Mouse (Mus musculus): ENCODE data around the gene Ccr4. TPM values are rescaled to one million over a fixed set of nuclear protein-coding genes. Genes with fewer than 3 reads are reported as not detected.
A peak's percentile ranks its signal among the peaks of the same experiment; 100 is the strongest.
"Not testable (repeated sequence)": the region's sequence is repeated elsewhere in the genome, so short reads cannot be mapped to it uniquely, and the experiment has no call there.

Ccr4 gene
- total RNA-seq, 2 experiments from 2014 or later, result not detected

DNA sequence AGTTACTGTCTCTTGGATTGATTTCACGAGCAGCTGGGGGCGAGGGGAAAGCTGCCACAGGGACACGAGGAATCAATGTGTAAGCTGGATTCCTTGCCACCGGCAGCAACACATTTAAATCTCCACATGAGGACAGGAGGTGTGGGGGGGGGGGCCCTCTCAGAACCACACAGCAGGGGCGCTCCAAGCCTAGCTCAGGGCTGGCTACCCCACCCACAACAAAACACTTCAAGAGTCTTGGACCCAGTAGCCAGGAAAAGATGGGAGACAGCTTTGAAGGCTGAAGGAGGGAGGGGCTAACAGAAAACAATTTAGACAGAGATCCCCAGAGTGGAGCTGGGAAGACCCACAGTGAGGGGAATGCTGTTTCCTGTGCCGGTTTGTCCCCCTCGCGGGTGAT lies 21.2 kb upstream of the Ccr4 start:
- intact Hi-C loops (cut with DNase I), result no loop called here
- DNase-seq (ENCODE audit: low spot score in 2 of 2), result no peak

- intact Hi-C loops (cut with DNase I), result no loop called here
- DNase-seq (ENCODE audit: low spot score in 2 of 2), result no peak
These were observed 20.4 kb upstream of the Ccr4 start for GRCm38 (mm10) chr9:114525073-114525633.

DNA sequence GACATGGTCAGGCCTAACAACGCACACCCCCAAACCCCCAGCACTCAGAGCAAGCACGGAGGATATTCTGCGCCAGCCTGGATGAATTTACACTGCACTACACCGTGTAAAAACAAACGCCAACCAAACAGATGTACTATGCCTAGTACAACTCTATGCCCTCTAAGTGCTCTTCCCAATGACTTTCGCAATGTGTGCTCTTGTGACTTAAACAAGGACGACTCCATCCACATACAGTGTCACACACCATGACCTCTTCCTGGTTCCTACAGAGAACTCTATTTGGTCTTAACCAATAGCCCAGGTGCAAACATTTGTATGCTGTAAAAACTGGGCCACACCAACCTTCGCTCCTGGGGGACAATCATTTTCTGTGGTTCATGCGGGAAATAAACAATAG lies 17.8 kb upstream of the Ccr4 start:
- DNase-seq (ENCODE audit: low spot score in 2 of 2), result no peak
- intact Hi-C loops (cut with DNase I), result no loop called here

DNA sequence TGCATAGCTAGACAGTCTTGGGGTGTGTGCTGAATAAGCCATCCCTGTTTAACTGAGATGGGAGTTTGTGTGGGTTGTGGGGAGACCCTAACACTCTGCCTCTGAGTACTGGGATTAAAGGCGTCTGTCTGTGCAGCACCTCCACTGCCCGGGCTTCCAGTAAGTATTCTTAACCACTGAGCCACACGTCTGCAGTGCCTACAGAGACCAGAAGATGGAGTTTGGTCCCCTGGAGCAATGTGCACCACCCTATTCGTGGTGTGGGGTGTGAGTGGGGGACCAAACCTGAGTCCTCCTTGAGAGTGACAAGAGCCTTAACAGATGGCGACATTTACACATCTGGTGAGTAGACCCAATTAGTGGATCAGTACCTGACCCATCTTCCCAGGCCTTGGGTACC lies 17.3 kb upstream of the Ccr4 start:
- DNase-seq (ENCODE audit: low spot score in 2 of 2), result no peak
- intact Hi-C loops (cut with DNase I), result no loop called here

DNA sequence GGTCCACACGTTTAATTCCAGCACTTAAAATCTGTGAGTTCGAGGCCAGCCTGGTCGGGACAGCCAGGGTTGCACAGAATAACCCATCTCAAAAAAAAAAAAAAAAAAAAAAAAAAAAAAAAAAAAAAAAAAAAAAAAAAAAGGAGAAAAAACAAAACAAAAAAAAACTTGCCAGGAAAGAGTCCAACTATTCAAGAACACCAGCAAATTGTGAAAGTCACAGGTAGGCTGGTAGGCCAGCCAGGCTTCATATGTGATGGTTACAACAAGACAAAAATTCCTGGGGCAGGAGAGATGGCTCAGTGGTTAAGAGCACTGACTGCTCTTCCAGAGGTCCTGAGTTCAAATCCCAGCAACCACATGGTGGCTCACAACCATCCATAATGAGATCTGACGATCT lies 15.8 kb upstream of the Ccr4 start:
- intact Hi-C loops (cut with DNase I); DNase-seq (ENCODE audit: low spot score in 2 of 2): not testable (repeated sequence)

DNA sequence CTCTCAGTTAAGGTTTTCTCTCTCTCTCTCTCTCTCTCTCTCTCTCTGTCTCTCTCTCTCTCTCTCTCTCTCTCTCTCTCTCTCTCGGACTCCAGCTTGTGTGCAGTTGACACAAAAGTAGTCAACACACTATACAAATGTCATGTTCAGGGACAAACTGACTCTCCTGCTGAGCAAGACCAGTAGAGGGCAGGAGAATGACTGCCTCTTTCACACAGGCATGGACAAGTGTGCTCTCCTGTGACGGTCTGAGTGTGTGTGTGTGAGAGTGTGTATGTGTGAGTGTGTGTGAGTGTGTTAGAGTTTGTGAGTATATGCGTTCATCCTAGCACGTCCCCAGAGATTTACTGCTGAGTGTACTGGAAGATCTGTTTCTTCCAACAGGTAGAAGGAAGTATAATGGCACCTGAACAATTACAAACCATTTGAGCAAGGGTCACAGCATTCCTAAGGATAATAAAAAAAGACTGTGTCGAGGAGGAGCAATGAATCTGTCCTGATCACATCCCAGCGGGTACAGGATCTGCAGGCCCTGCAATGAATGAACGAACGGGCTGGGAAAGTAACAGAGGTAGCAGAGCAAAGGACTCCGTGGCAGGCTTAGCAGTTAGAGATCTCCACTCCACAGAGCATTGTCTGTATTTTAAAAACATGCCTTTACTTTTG lies 14.2 kb upstream of the Ccr4 start:
- intact Hi-C loops (cut with DNase I), result loop anchor here (5.0 kb wide), 1 partner anchor 38 kb away; no protein-coding TSS in a partner anchor
- DNase-seq (ENCODE audit: low spot score in 2 of 2), result no peak

DNA sequence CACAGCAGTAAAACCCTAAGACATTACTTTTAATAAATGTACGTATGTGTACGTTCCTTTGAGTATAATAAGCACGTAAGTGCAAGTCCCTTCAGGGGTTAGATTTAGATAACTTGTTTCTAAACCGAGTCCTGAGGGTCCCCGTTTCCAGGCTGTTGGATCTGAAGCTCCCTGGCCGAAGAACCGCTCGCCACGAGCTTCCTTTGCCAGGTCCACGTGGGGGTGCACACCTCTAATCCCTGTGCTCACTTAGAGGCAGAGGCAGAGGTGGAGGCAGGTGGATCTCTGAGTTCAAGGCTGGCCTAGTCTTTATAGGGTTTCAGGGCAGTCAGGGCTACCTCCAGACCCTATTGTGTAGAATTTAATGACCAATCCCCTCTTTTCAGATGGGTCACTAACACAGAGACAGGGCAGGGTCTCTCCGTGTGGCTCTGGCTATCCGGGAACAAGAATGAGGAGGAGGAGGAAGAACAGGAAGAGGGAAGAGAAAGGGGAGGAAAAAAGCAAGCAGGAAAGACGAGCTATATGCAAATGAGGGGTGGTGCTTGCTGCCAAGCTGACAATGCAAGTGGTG lies 13.3 kb upstream of the Ccr4 start:
- intact Hi-C loops (cut with DNase I), result loop anchor here (5.0 kb wide), 1 partner anchor 39 kb away; no protein-coding TSS in a partner anchor
- no peak for DNase-seq (ENCODE audit: low spot score in 2 of 2)

DNA sequence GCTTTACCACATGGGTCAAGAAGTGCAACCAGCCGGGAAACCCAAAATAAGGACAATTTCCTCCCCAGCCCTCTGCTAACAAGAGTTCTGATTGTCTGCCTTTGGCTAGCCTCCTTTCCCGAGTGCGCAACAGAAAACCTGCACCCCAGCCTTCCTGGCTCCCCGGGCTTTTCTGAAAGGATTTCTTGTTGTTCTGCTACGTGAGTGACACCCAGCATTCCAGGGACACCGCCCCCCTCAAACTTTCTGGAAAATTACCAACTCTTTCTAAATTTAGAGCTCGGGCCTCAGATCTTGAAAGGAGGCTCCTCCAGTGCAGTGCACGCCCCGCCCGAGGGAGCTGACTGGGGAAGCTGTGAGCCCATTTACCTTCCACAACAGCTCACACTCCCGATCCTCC lies 10.6 kb upstream of the Ccr4 start, which contains the start of gene C130032M10Rik:
TSS of gene C130032M10Rik (plus strand) at position 334 of the 400 bp plus-strand sequence.
- intact Hi-C loops (cut with DNase I), result loop anchor here (5.0 kb wide), 1 partner anchor 42 kb away; no protein-coding TSS in a partner anchor
- peak in 1 of 2 experiments; percentile 13 for DNase-seq (ENCODE audit: low spot score in 2 of 2)

GRCm38 (mm10) chr9:114512831-114513230 lies 8.1 kb upstream of the Ccr4 start:
- DNase-seq (ENCODE audit: low spot score in 2 of 2), result no peak
- intact Hi-C loops (cut with DNase I), result no loop called here

GRCm38 (mm10) chr9:114509785-114510184 lies 5.1 kb upstream of the Ccr4 start:
- DNase-seq (ENCODE audit: low spot score in 2 of 2), result no peak
- intact Hi-C loops (cut with DNase I), result no loop called here

DNA sequence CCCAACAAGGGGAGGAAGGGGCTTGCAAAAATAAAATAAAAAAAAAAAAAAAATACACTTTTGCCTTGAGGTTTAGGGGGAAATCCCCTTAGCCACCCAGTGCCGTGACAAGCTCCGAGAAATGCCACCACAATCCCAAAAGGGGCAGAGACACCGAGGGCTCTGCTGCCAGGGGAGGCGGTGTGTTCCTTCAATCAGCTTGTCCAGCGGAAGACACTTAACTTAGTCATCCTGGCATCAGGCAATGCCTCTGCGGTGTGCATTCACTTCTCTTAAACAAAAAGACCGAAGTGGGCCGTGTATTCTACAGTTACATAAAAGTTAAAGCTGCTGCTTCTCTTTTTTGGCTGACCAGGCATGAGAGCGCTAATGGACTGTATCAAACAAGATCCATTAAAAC lies 2.7 kb upstream of the Ccr4 start:
- intact Hi-C loops (cut with DNase I), result no loop called here
- DNase-seq (ENCODE audit: low spot score in 2 of 2), result no peak

GRCm38 (mm10) chr9:114506564-114506963 lies 1.8 kb upstream of the Ccr4 start:
- intact Hi-C loops (cut with DNase I), result no loop called here
- no peak for DNase-seq (ENCODE audit: low spot score in 2 of 2)

- DNase-seq (ENCODE audit: low spot score in 2 of 2), result no peak
- intact Hi-C loops (cut with DNase I), result no loop called here
These were observed 1.8 kb downstream of the Ccr4 start for GRCm38 (mm10) chr9:114502711-114503427.

DNA sequence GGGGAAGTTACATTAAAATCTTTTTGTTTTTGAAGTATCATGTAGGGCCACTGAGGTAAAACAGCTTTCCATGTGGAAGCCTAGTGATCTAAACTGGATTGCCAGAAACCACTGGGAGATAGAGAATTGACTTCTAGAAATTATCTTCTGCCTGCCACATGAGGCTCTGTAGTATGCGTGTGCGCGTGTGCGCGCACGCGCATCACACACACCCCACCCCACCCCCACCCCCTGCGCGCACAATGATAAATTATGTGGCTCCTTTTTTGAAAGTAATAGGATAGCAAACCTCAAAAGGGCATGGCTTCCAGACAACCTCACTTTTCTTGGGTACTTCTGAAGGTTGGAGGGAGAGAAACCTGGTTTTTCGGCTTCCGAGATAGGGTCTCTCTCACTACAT lies 2.8 kb downstream of the Ccr4 start:
- intact Hi-C loops (cut with DNase I), result loop anchor here (2.0 kb wide), 1 partner anchor 79 kb away; no protein-coding TSS in a partner anchor
- DNase-seq (ENCODE audit: low spot score in 2 of 2), result no peak

GRCm38 (mm10) chr9:114501111-114501510 lies 3.6 kb downstream of the Ccr4 start:
- DNase-seq (ENCODE audit: low spot score in 2 of 2), result no peak
- intact Hi-C loops (cut with DNase I), result loop anchor here (2.0 kb wide), 1 partner anchor 80 kb away; no protein-coding TSS in a partner anchor

- DNase-seq (ENCODE audit: low spot score in 2 of 2), result peak; percentile 51 to 57
- intact Hi-C loops (cut with DNase I), result loop anchor here (2.0 to 5.0 kb wide), 2 partner anchors 81 to 83 kb away; no protein-coding TSS in a partner anchor
These were observed 4.8 kb downstream of the Ccr4 start for GRCm38 (mm10) chr9:114499783-114500515.

- intact Hi-C loops (cut with DNase I), result loop anchor here (5.0 kb wide), 1 partner anchor 81 kb away; no protein-coding TSS in a partner anchor
- DNase-seq (ENCODE audit: low spot score in 2 of 2), result peak; percentile 74 to 87
These were observed 6.5 kb downstream of the Ccr4 start for GRCm38 (mm10) chr9:114498218-114498617.

- intact Hi-C loops (cut with DNase I), result loop anchor here (5.0 kb wide), 1 partner anchor 79 kb away; no protein-coding TSS in a partner anchor
- DNase-seq (ENCODE audit: low spot score in 2 of 2), result no peak
These were observed 8.2 kb downstream of the Ccr4 start for GRCm38 (mm10) chr9:114496469-114496868.

All from left cerebral cortex, postnatal 14 days (tissue).